Mouse (Mus musculus): ENCODE results near the gene Kcna3. TPM values are rescaled to one million over a fixed set of nuclear protein-coding genes. Genes with fewer than 3 reads are reported as not detected.

Kcna3 gene
- polyA plus RNA-seq, 1 experiment from 2014 or later: 1.1 TPM

DNA sequence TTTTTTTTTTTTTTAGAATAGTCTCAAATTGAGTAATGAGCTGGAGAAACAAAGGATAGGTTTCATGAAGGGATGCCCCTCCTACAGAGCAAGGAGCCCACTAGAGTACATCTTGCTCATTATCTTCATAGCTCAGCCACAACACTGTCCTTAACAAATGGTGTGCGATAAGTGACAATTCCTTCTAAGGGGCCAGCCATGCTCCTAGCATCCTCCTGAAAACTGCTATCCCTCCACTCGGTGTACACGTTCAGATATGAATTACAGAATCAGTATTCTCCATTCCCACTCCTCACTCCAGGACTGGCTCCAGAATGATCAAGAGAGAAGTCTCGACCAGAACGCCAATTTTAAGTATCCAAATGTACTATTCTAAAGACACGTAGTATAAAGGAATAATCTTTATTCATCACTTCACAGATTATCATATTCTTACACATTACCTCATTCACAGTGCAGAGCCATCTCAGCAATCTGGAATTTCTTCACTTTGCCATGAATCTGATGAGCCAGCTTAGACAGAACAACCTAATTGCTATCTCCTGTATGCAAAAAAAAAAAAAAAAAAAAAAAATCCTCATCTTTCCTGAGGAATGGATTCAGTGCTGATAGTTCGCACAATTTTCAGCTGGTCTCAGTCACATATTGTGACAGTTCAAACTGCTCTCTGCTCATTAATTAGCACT is 30.3 kb downstream of the Kcna3 start:
- H3K36me3 ChIP-seq: no peaks in the 10 kb centered on the region
- no peak overlapping the region for H3K27ac ChIP-seq
- H3K4me3 ChIP-seq (replicated peaks): no peak overlapping the region
- H3K9ac ChIP-seq: no peak overlapping the region
- no peak overlapping the region for H3K4me2 ChIP-seq
- H3K4me1 ChIP-seq: no peaks in the 10 kb centered on the region
- no peak for ATAC-seq (replicated peaks; ENCODE audit: low FRiP score)
- 89% methylated on average over 7 of the region's 7 CpGs for WGBS
- no peaks in the 10 kb centered on the region for H3K27me3 ChIP-seq
- no peaks in the 10 kb centered on the region for H3K9me3 ChIP-seq (replicated peaks)

DNA sequence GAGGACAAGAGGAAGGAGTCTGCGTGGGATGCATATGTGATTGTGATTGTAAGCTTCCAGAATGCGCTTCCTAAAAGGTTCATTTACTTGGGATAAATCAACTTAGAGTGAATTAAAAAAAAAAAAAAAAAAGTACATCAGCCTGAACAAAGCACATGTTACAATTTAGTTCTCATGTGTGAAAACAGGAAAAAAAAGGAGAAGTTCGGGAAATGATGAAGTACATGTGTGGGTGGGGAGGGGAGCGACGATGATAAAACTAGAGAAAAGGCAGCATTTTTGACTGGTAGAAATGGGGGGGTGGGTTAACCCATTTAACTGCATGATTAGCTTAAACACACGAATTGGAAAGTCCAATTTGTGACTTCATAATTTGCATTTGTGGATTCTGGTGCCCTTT is 31.3 kb downstream of the Kcna3 start:
- Histone ChIP-seq H3K27me3 (no peaks in the 10 kb centered on the region), H3K4me1 (no peaks in the 10 kb centered on the region), H3K4me3 (replicated peaks) (no peak overlapping the region), H3K27ac (no peak overlapping the region), H3K9ac (no peak overlapping the region), H3K9me3 (replicated peaks) (no peaks in the 10 kb centered on the region), H3K36me3 (no peaks in the 10 kb centered on the region), H3K4me2 (no peak overlapping the region)
- 73% methylated on average over 6 of the region's 6 CpGs for WGBS
- no peak for ATAC-seq (replicated peaks; ENCODE audit: low FRiP score)

DNA sequence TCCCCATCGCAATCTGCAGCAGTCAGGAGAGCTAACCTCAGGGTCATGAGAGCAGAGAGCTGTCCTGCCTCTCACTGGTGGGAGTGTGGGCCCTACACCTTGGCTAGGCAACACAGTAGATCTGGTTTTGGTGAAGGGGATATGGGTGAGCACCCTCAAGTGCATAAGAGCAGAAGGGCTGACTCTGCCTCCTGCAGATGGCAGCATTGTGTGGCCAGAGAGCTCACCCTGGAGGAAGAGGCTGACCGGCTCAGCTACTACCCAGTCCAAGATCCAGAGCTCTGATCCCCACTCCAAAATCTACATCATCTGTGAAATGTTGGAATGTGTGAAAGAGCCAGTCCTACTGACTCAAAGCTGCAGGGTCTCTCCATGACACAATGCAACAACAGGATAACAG is 37.9 kb downstream of the Kcna3 start:
- WGBS: 61% methylated on average over 2 of the region's 2 CpGs
- H3K27ac ChIP-seq: no peak overlapping the region
- no peak overlapping the region for H3K4me2 ChIP-seq

DNA sequence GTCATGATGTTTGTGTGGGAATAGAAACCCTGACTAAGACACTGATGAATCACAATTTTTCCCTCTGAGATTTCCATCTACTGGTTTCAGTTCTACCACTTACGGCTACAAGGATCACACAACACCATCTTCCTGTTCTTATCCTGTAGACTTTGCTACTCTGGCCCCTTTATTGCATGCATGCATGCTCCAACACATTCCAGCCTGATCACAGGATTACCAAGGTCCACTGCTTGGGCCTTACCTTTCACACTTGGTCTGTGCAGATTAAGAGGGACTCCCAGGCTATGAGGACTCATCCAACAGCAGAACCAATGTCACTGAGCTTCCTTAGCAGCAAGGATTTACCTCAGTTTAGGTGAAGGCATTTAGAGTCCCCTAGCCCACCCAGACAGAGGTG is 39.7 kb downstream of the Kcna3 start:
- H3K9ac ChIP-seq: no peak overlapping the region
- H3K4me3 ChIP-seq (replicated peaks): no peak overlapping the region
- H3K4me2 ChIP-seq: no peak overlapping the region
- no peak overlapping the region for H3K27ac ChIP-seq
- no peak for ATAC-seq (replicated peaks; ENCODE audit: low FRiP score)
- WGBS: 91% methylated on average over 1 of the region's 1 CpGs
- no peaks in the 10 kb centered on the region for H3K4me1 ChIP-seq
- no peaks in the 10 kb centered on the region for H3K9me3 ChIP-seq (replicated peaks)
- H3K27me3 ChIP-seq: no peaks in the 10 kb centered on the region
- no peaks in the 10 kb centered on the region for H3K36me3 ChIP-seq

More for the DNA sequence above, 37.9 kb downstream of the Kcna3 start:
- H3K4me1 ChIP-seq: no peaks in the 10 kb centered on the region
- H3K36me3 ChIP-seq: no peaks in the 10 kb centered on the region
- H3K4me3 ChIP-seq (replicated peaks): no peak overlapping the region
- ATAC-seq (replicated peaks; ENCODE audit: low FRiP score): no peak
- no peaks in the 10 kb centered on the region for H3K9me3 ChIP-seq (replicated peaks)
- no peak overlapping the region for H3K9ac ChIP-seq
- no peaks in the 10 kb centered on the region for H3K27me3 ChIP-seq

DNA sequence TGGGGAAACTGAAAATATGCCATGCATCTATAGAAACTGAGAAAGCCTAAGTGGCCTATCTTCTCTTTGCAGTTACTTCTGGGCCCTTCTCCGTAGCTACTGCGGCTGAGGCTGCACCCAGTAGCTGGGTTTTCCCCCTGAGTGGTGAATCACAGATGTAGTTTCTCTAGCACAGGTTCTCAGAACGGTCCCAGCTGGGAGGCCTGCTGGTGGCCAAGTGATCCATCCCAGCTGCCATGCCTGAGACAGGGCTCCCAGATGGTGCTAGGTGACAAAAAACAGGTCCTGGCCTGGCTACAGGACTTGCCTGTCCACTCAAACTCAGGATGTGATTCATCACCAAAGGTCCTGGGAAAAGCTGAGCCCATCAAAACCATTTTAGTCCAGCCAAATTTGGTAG is 40.7 kb downstream of the Kcna3 start:
- Histone ChIP-seq H3K9ac (no peak overlapping the region), H3K4me1 (no peaks in the 10 kb centered on the region), H3K4me2 (no peak overlapping the region), H3K36me3 (no peaks in the 10 kb centered on the region), H3K9me3 (replicated peaks) (no peaks in the 10 kb centered on the region), H3K27me3 (no peaks in the 10 kb centered on the region), H3K27ac (no peak overlapping the region), H3K4me3 (replicated peaks) (no peak overlapping the region)
- WGBS: 69% methylated on average over 3 of the region's 3 CpGs
- no peak for ATAC-seq (replicated peaks; ENCODE audit: low FRiP score)

DNA sequence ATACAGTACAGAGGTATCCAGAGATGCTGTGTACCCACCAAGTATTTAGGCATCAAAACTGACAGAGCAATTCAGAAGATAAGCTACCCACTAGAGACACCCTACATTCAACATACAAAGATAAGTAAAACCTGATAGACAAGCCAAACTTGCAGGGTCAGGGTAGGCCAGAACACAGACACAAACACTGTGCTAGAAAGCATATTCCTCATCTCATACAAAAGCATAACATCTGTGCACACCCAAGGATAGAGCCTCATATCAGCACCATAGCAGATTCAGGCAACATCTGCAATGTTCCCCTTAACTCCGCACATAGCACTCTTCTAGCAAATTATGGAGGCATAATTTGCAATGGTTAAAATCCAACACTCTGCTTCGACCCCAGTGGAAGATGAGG is 41.1 kb downstream of the Kcna3 start:
- ATAC-seq (replicated peaks; ENCODE audit: low FRiP score): no peak
- no peak overlapping the region for H3K9ac ChIP-seq
- H3K27me3 ChIP-seq: no peaks in the 10 kb centered on the region
- H3K4me3 ChIP-seq (replicated peaks): no peak overlapping the region
- no peaks in the 10 kb centered on the region for H3K9me3 ChIP-seq (replicated peaks)
- WGBS: 91% methylated on average over 2 of the region's 2 CpGs
- H3K4me2 ChIP-seq: no peak overlapping the region
- H3K36me3 ChIP-seq: no peaks in the 10 kb centered on the region
- no peak overlapping the region for H3K27ac ChIP-seq
- no peaks in the 10 kb centered on the region for H3K4me1 ChIP-seq

DNA sequence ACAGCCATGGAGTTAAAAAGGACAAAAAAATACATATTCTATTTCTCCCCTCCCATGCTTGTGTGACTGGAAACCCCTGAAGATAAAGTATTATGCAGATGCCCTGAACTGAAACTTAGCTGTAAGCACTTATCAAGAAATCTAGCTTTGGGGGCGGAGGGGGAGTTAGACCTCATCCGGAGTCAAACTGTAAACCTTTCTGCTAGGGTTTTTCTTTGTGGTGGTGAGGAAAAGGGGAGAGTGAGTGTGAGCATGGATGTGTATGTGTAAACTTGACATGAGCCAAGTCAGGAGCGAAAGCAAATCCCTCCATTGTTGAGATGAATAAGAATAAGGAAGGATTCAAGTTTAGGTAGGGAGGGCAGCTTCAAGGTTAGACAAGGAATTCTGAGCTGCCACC is 44.8 kb downstream of the Kcna3 start:
- WGBS: 75% methylated on average over 3 of the region's 3 CpGs

DNA sequence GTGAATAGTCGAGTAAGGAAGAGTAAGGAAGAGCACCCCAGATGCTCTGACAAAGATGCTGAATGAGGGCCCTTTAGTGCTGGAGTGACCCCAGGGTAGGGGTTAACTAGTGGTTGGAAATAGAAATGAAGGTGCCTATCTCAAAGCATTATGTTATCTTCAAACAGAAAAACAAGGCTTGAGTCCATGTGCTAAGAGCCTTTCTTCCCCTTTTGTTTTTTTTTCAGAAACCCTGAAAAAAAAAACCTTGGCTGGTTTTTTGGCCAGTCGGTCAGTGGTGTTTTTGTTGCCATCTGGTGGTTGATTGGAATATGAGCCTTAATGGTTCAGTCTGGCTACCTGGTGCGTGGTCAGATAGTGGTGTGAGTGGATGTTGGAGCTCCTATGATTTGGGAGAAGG is 45.3 kb downstream of the Kcna3 start:
- H3K9me3 ChIP-seq (replicated peaks): no peaks in the 10 kb centered on the region
- no peaks in the 10 kb centered on the region for H3K4me1 ChIP-seq
- whole genome bisulfite sequencing: 28% methylated on average over 3 of the region's 3 CpGs
- H3K4me2 ChIP-seq: no peak overlapping the region
- no peak for ATAC-seq (replicated peaks; ENCODE audit: low FRiP score)
- no peaks in the 10 kb centered on the region for H3K36me3 ChIP-seq
- H3K27me3 ChIP-seq: no peaks in the 10 kb centered on the region
- H3K4me3 ChIP-seq (replicated peaks): no peak overlapping the region
- H3K9ac ChIP-seq: no peak overlapping the region
- H3K27ac ChIP-seq: no peak overlapping the region

More for the DNA sequence above, 44.8 kb downstream of the Kcna3 start:
- H3K27ac ChIP-seq: no peak overlapping the region
- H3K4me2 ChIP-seq: no peak overlapping the region
- H3K4me3 ChIP-seq (replicated peaks): no peak overlapping the region
- H3K9ac ChIP-seq: no peak overlapping the region
- H3K36me3 ChIP-seq: no peaks in the 10 kb centered on the region
- H3K4me1 ChIP-seq: no peaks in the 10 kb centered on the region
- H3K9me3 ChIP-seq (replicated peaks): no peaks in the 10 kb centered on the region
- H3K27me3 ChIP-seq: no peaks in the 10 kb centered on the region
- ATAC-seq (replicated peaks; ENCODE audit: low FRiP score): no peak

DNA sequence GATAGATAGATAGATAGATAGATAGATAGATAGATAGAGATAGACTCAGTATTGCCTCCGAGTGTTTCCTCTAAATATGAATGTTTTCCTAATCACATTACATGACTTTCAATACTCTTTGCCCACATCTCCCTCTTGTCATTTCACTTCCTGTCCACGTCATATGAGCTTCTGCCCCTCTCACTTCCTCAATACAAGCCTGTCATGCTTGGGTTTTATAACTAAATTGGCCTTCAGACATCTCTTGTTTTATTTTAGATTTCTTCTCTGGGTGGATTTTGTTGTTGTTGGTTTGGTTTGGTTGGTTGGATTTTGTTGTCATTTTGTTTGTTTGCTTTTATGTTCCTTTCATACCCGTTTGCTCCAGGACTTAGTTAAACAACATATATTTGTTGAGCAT is 48.6 kb downstream of the Kcna3 start:
- 75% methylated on average over 3 of the region's 3 CpGs for WGBS
- no peaks in the 10 kb centered on the region for H3K36me3 ChIP-seq
- H3K27ac ChIP-seq: no peak overlapping the region
- H3K9ac ChIP-seq: no peak overlapping the region
- H3K4me2 ChIP-seq: no peak overlapping the region
- H3K4me3 ChIP-seq (replicated peaks): no peak overlapping the region
- ATAC-seq (replicated peaks; ENCODE audit: low FRiP score): no peak
- H3K9me3 ChIP-seq (replicated peaks): no peaks in the 10 kb centered on the region
- H3K27me3 ChIP-seq: no peaks in the 10 kb centered on the region
- no peaks in the 10 kb centered on the region for H3K4me1 ChIP-seq

DNA sequence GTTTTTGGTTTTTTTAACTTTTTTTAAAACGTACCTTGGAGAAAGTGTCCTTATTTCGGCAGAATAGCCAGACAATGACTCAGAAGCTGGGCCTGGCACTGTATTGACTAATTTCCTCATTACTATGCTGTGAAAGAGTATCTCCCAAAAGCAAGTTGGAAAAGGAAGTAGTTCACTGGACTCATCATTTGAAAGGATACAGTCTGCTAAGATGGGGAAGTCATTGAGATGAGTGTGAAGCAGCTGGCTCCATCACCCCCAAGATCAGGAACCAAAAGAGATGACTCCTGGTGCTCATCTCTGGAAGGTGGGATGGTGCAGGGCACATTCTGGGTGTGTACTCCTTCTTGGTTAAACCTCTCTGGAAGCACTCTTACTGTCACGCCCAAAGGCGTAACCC is 51.4 kb downstream of the Kcna3 start:
- ATAC-seq (replicated peaks; ENCODE audit: low FRiP score): no peak
- WGBS: 90% methylated on average over 4 of the region's 4 CpGs

More for the DNA sequence above, 51.4 kb downstream of the Kcna3 start:
- H3K36me3 ChIP-seq: no peaks in the 10 kb centered on the region
- H3K9ac ChIP-seq: no peak overlapping the region
- no peak overlapping the region for H3K27ac ChIP-seq
- H3K4me1 ChIP-seq: no peaks in the 10 kb centered on the region
- no peaks in the 10 kb centered on the region for H3K9me3 ChIP-seq (replicated peaks)
- H3K4me3 ChIP-seq (replicated peaks): no peak overlapping the region
- H3K4me2 ChIP-seq: no peak overlapping the region
- no peaks in the 10 kb centered on the region for H3K27me3 ChIP-seq

Other genes starting within 250 kb of the Kcna3 start
- gene Cd53, start 246.0 kb upstream of the Kcna3 start, polyA plus RNA-seq (2015; fragmentation: Nextera tagmentation; extraction: Ambion mirVana): 4.5 and 4.7 TPM in 2 replicates
- not detected in 2 replicates for gene Olfr266, start 209.9 kb upstream of the Kcna3 start, polyA plus RNA-seq (2015; fragmentation: Nextera tagmentation; extraction: Ambion mirVana)
- gene Kcna2, start 65.0 kb downstream of the Kcna3 start, polyA plus RNA-seq (2015; fragmentation: Nextera tagmentation; extraction: Ambion mirVana): 0.08 TPM in 2 replicates
- gene Kcna10, start 146.9 kb downstream of the Kcna3 start, polyA plus RNA-seq (2015; fragmentation: Nextera tagmentation; extraction: Ambion mirVana): not detected in 2 replicates
- 0.17 TPM in 1 of 2 replicates, not detected in the other for gene Cym, start 185.6 kb downstream of the Kcna3 start, polyA plus RNA-seq (2015; fragmentation: Nextera tagmentation; extraction: Ambion mirVana)
- not detected in 2 replicates for gene A630076J17Rik, start 194.4 kb downstream of the Kcna3 start, polyA plus RNA-seq (2015; fragmentation: Nextera tagmentation; extraction: Ambion mirVana)
- gene Prok1, start 203.5 kb downstream of the Kcna3 start, polyA plus RNA-seq (2015; fragmentation: Nextera tagmentation; extraction: Ambion mirVana): not detected in 2 replicates
- 192 and 199 TPM in 2 replicates for gene Lamtor5, start 242.7 kb downstream of the Kcna3 start, polyA plus RNA-seq (2015; fragmentation: Nextera tagmentation; extraction: Ambion mirVana)